Mouse (Mus musculus) midbrain, postnatal 0 days (tissue): ENCODE data around the gene Cyp2s1. TPM values are rescaled to one million over a fixed set of nuclear protein-coding genes. Genes with fewer than 3 reads are reported as not detected.

Experiments used
- ATAC-seq: fragments of 200-750 bp; cut with Nextera tagmentation; 2 replicates; pipeline ENCODE4 v1.8.0; 2017; ENCODE audit warnings: moderate number of reproducible peaks, mild to moderate bottlenecking, moderate TSS enrichment, moderate library complexity; ENCODE audit not compliant: low FRiP score
- DNase-seq: peaks from one replicate; pipeline ENCODE4 v3.0.0-alpha.2; 2015; ENCODE audit warnings: low spot score
- H3K27ac ChIP-seq: fragments of 300-500 bp; sonication (generic); 2 replicates; pipeline ENCODE4 v1.5.1; 2014; ENCODE audit warnings: low read depth, mild to moderate bottlenecking, low read length, mixed read lengths
- H3K27me3 ChIP-seq: fragments of 300-500 bp; sonication (generic); 2 replicates; pipeline ENCODE4 v1.6.1; 2014; ENCODE audit warnings: low read length, control low read depth, mixed read lengths; ENCODE audit not compliant: insufficient read depth
- H3K36me3 ChIP-seq: fragments of 300-500 bp; sonication (generic); 2 replicates; pipeline ENCODE4 v1.6.1; 2014; ENCODE audit warnings: low read length, control low read depth, mixed read lengths; ENCODE audit not compliant: insufficient read depth
- H3K4me1 ChIP-seq: fragments of 300-500 bp; sonication (generic); 2 replicates; pipeline ENCODE4 v1.6.1; 2014; ENCODE audit warnings: mild to moderate bottlenecking, control low read depth, antibody characterized with exemption, low read length, mixed read lengths; ENCODE audit not compliant: insufficient read depth
- H3K4me2 ChIP-seq: fragments of 300-500 bp; sonication (generic); 2 replicates; pipeline ENCODE4 v1.6.1; 2014; ENCODE audit warnings: low read depth, mild to moderate bottlenecking, low read length, mixed read lengths; ENCODE audit not compliant: poor library complexity, severe bottlenecking
- H3K4me3 ChIP-seq: fragments of 300-500 bp; sonication (generic); 2 replicates; pipeline ENCODE4 v1.5.1; 2014; ENCODE audit warnings: low read depth, mild to moderate bottlenecking, low read length, moderate library complexity
- H3K9ac ChIP-seq: fragments of 300-500 bp; sonication (generic); replicated peaks from 2 replicates; pipeline ENCODE4 v1.6.1; 2014; ENCODE audit warnings: mild to moderate bottlenecking, low read length, moderate library complexity, mixed read lengths; ENCODE audit not compliant: poor library complexity, severe bottlenecking
- H3K9me3 ChIP-seq: fragments of 300-500 bp; sonication (generic); 2 replicates; pipeline ENCODE4 v1.6.1; 2016; ENCODE audit warnings: low read length, control low read depth
- CTCF ChIP-seq: IDR thresholded peaks from 2 replicates; pipeline ENCODE4 v1.5.1; 2016; ENCODE audit warnings: antibody characterized with exemption, mild to moderate bottlenecking
- WGBS: fragments of 180-500 bp; shearing (Covaris S2); extraction: QIAGEN DNeasy Blood & Tissue Kit; methylation state at CpG from one replicate; pipeline ENCODE4 v1.1.7; 2014; 5-methylcytosine and 5-hydroxymethylcytosine counted together
- polyA plus RNA-seq: library from polyadenylated mRNA; unstranded; fragments of >200 nt; fragmentation: Nextera tagmentation; extraction: Ambion mirVana; gene quantifications from 2 replicates; pipeline ENCODE4 v1.2.1, GENCODE M21; 2015
- total RNA-seq: library from RNA; depleted of rRNA; stranded (reverse); fragments of >200 nt; gene quantifications from 2 replicates; pipeline ENCODE4 v1.2.3, GENCODE M21; 2014

The Cyp2s1 gene
- total and polyA plus RNA-seq, 2 experiments from 2014 or later, result 2.5 to 3.0 TPM

GRCm38 (mm10) chr7:25787456-25788219 lies 29.1 kb downstream of the Cyp2s1 start:
- no peaks in the 10 kb centered on the region; the same call in 1 of the 2 replicates for H3K27me3 ChIP-seq
- no peaks in the 10 kb centered on the region for H3K9me3 ChIP-seq
- H3K4me3 ChIP-seq, result peak overlapping the region; percentile 33
- H3K9ac ChIP-seq, result peak overlapping the region; percentile 44
- no peak for TF ChIP-seq CTCF
- H3K4me2 ChIP-seq, result peak overlapping the region; percentile 61
- DNase-seq, result no peak
- no peaks in the 10 kb centered on the region for H3K36me3 ChIP-seq
- WGBS, result 24% methylated on average over 9 of the region's 9 CpGs
- no peaks in the 10 kb centered on the region for H3K4me1 ChIP-seq
- H3K27ac ChIP-seq, result peak overlapping the region; percentile 32; the same call in 1 of the 2 replicates
- ATAC-seq, result no peak

DNA sequence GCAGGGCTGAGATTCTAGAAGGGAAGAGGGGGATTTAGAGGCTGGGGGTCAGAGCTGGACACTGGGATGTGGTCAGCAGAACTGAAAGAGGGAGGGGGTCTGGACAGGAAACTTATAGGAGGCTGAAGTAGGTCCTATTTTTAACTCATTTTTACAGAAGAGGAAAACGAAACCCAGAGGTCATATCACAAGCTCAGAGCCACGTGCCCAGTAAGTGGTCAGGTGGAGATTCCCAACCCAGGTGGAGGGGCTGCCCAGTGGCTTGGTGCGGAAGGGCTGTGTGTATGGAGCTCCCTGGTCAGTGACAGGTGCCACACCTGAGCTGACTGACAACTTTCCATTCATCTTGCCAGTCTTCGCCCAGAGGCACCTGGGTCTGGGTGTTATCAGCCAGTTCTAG lies 29.7 kb downstream of the Cyp2s1 start:
- Histone ChIP-seq H3K4me3 (no peak overlapping the region), H3K4me2 (peak overlapping the region; percentile 18; the same call in 1 of the 2 replicates), H3K4me1 (0 out of 2 replicates have a peak, but pooled peaks cover under 1% of the 10 kb centered on the region), H3K27ac (no peak overlapping the region), H3K36me3 (no peaks in the 10 kb centered on the region), H3K27me3 (no peaks in the 10 kb centered on the region; the same call in 1 of the 2 replicates), H3K9ac (no peak overlapping the region), H3K9me3 (no peaks in the 10 kb centered on the region)
- WGBS, result 74% methylated on average over 4 of the region's 4 CpGs
- ATAC-seq (no peak), DNase-seq (no peak)
- no peak for TF ChIP-seq CTCF

DNA sequence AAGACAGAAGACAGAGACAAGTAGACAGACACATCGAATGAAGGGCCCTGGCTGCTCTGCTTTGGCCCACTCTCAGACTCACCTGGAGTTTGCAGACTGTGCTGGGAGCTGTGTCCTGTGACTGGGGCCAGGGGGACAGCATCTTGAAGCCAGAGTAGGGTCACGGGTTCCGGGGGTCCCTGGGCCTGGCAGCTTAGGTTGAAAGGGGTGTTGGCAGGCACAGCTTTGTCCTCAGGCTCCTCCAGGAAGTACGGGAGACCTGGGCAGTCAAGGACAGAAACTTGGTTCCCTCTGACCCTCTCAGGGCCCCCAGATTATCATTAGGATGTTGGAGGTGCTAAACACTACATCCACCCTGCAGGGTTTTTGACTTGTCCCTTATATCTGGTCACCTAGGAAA lies 31.0 kb downstream of the Cyp2s1 start:
- H3K4me2 ChIP-seq, result no peak overlapping the region
- 72% methylated on average over 4 of the region's 4 CpGs for WGBS
- H3K27ac ChIP-seq, result no peak overlapping the region
- no peak overlapping the region for H3K4me3 ChIP-seq
- 0 out of 2 replicates have a peak, but pooled peaks cover 6% of the 10 kb centered on the region for H3K4me1 ChIP-seq
- no peak for TF ChIP-seq CTCF
- H3K9me3 ChIP-seq, result no peaks in the 10 kb centered on the region
- DNase-seq (no peak), ATAC-seq (no peak)
- no peaks in the 10 kb centered on the region; the same call in 1 of the 2 replicates for H3K27me3 ChIP-seq
- H3K9ac ChIP-seq, result no peak overlapping the region
- no peaks in the 10 kb centered on the region for H3K36me3 ChIP-seq

- Histone ChIP-seq H3K9ac (no peak overlapping the region), H3K27ac (no peak overlapping the region)
Observed at GRCm38 (mm10) chr7:25784808-25785207, 31.9 kb downstream of the Cyp2s1 start.

GRCm38 (mm10) chr7:25783746-25784145 lies 33.0 kb downstream of the Cyp2s1 start:
- H3K4me3 ChIP-seq, result no peak overlapping the region
- no peak for TF ChIP-seq CTCF
- WGBS, result 73% methylated on average over 8 of the region's 8 CpGs

More at GRCm38 (mm10) chr7:25784808-25785207, 31.9 kb downstream of the Cyp2s1 start:
- Histone ChIP-seq H3K4me3 (no peak overlapping the region), H3K27me3 (no peaks in the 10 kb centered on the region; the same call in 1 of the 2 replicates), H3K4me1 (0 out of 2 replicates have a peak, but pooled peaks cover 6% of the 10 kb centered on the region), H3K36me3 (no peaks in the 10 kb centered on the region), H3K9me3 (no peaks in the 10 kb centered on the region), H3K4me2 (no peak overlapping the region)
- TF ChIP-seq CTCF, result no peak
- ATAC-seq (no peak), DNase-seq (no peak)
- 63% methylated on average over 1 of the region's 1 CpGs for WGBS

DNA sequence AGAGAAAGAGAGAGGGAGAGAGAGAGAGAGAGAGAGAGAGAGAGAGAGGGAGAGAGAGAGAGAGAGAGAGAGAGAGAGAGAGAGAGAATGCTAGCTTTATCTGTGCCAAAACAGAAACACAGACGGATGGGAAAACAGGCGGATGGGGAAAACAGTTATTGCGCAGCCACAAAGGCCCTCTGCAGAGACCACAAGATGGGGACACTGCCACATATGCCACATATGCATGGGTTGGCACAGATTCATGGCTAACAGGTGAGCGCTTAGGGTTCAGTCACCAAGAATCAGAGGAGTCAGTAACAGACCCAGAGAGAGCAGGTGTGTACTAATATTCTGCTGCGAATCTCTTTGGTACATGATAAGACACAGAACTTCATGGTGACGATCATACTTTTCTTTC lies 34.0 kb downstream of the Cyp2s1 start:
- ATAC-seq, result no peak
- no peak overlapping the region for H3K9ac ChIP-seq
- H3K9me3 ChIP-seq, result no peaks in the 10 kb centered on the region
- H3K27me3 ChIP-seq, result no peaks in the 10 kb centered on the region
- no peak overlapping the region for H3K4me2 ChIP-seq
- no peak overlapping the region for H3K27ac ChIP-seq
- 83% methylated on average over 6 of the region's 6 CpGs for WGBS
- no peak overlapping the region for H3K4me3 ChIP-seq
- H3K36me3 ChIP-seq, result no peaks in the 10 kb centered on the region
- H3K4me1 ChIP-seq, result 0 out of 2 replicates have a peak, but pooled peaks cover 6% of the 10 kb centered on the region
- no peak for DNase-seq
- no peak for TF ChIP-seq CTCF

More at GRCm38 (mm10) chr7:25783746-25784145, 33.0 kb downstream of the Cyp2s1 start:
- DNase-seq (no peak), ATAC-seq (no peak)
- Histone ChIP-seq H3K36me3 (no peaks in the 10 kb centered on the region), H3K9ac (no peak overlapping the region), H3K27ac (no peak overlapping the region), H3K27me3 (no peaks in the 10 kb centered on the region; the same call in 1 of the 2 replicates), H3K4me1 (0 out of 2 replicates have a peak, but pooled peaks cover 6% of the 10 kb centered on the region), H3K9me3 (no peaks in the 10 kb centered on the region), H3K4me2 (no peak overlapping the region)
